Mouse (Mus musculus): ENCODE results near the gene Acot8.
A peak's percentile ranks its signal among the peaks of the same experiment; 100 is the strongest.

Gene Acot8

GRCm38 (mm10) chr2:164781876-164782275 lies 22.8 kb downstream of the Acot8 start:
- DNase-seq (ENCODE audit: low spot score in 2 of 2), result no peak

- no peak for DNase-seq (ENCODE audit: low spot score in 2 of 2)
Measured at GRCm38 (mm10) chr2:164779481-164780086, 25.1 kb downstream of the Acot8 start, which contains the start of gene Tnnc2. Tnnc2 (minus strand) TSS chr2:164779967.

- DNase-seq (ENCODE audit: low spot score in 2 of 2), result no peak
Measured at GRCm38 (mm10) chr2:164778809-164779208, 25.9 kb downstream of the Acot8 start.

GRCm38 (mm10) chr2:164778015-164778287 lies 26.7 kb downstream of the Acot8 start:
- DNase-seq (ENCODE audit: low spot score in 2 of 2), result no peak

GRCm38 (mm10) chr2:164777246-164778014 lies 27.3 kb downstream of the Acot8 start:
- no peak for DNase-seq (ENCODE audit: low spot score in 2 of 2)

DNA sequence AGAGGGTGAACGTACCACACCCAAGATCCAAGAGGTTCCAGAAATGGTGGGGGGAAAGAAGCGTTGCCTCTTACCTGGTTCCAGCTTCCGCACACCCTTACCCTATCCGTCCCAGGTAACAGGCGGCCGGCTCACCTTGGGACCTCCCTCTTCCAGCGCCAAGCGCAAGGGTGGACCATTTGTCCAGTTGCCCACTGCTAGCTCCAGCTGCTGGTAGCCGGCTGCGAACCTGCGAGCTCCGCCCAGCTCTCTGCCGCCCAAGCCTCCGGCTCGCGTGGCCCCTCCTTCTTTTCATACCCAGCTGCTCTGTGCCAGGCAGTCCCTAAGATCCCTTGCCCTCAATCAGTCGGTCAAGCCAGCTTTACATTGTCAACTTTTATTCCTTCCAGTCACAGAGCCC lies 27.9 kb downstream of the Acot8 start:
- DNase-seq (ENCODE audit: low spot score in 2 of 2), result no peak

DNA sequence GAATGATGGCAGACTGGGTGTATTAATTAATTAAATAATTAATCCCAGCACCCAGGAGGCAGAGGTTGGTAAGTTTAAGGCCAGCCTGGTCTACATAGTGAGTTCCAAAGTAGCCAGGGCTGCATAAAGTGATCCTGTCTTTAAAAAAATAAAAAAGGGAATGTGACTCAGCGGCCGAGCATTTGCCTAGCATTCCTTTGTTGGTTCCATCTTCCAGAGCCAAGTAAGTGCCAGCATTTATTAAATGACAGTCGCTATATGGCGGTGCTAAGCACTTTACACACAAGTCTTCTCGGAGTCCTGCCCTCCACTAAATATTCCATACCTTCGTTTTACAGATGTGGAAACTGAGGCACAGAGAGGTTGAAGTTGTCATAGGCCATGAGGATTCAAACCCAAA lies 28.6 kb downstream of the Acot8 start:
- no peak for DNase-seq (ENCODE audit: low spot score in 2 of 2)

DNA sequence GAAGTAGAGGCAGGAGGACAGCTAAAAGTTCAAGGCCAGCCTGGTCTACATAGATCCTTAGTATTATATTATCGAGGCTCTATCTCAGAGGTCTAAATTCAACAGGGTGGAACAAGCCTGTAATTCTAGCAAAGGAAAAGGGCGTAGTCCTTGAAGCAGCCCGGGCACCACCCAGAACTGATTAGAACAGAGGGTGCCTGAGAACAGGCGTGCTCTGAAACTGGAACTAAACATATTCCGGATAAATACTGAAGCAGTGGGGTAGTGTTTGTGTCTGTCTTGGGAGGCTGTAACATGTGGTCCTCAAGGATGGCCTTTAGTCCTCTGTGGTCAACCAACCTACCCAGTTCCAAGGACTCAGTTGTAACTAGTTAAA lies 30.7 kb downstream of the Acot8 start:
- no peak for DNase-seq (ENCODE audit: low spot score in 2 of 2)

GRCm38 (mm10) chr2:164773229-164773988 lies 31.3 kb downstream of the Acot8 start:
- DNase-seq (ENCODE audit: low spot score in 2 of 2), result no peak

DNA sequence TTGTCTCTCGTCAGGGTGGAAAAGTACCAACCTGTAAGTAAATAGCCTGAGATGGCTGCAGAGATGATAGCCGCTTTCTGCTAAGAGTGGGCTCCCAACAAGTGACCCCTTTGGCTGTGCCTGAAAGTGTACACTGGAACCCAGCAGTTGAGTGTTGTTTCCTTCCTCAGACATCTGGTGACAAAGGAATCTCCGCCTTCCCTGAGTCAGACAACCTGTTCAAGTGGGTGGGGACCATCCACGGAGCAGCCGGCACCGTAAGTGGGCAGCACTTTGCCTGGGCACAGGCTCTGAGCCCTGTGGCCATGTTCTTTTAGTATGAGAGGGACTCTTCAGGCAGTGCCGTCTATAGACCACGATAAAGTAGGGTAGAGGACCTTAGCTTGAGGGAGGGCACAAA lies 33.6 kb downstream of the Acot8 start:
- DNase-seq (ENCODE audit: low spot score in 2 of 2), result no peak

DNA sequence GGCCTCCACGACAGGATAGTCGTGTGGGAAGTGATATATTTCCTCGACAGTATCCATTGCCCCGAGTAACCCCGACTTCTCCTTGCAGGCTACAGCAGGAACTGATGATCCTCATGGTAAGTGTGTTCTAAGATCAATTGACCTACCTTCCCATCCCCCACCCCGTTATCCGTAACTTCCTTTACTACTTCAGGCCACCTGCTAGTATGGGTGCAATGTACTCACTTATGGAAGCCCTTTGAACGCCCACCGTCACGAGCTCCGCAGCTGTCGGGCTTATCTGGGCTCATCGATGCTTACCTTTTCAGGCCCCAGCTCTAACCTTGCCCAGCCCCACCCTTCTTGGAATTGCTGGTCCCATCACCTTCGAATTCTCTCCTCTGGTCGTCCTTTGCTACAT lies 34.4 kb downstream of the Acot8 start:
- no peak for DNase-seq (ENCODE audit: low spot score in 2 of 2)

- peak; percentile 97 for DNase-seq (ENCODE audit: low spot score in 2 of 2)
Measured at GRCm38 (mm10) chr2:164769258-164770037, 35.2 kb downstream of the Acot8 start, which contains the start of gene Ube2c. Ube2c (plus strand) TSS chr2:164769898.

GRCm38 (mm10) chr2:164767812-164768540 lies 36.7 kb downstream of the Acot8 start:
- no peak for DNase-seq (ENCODE audit: low spot score in 2 of 2)

DNA sequence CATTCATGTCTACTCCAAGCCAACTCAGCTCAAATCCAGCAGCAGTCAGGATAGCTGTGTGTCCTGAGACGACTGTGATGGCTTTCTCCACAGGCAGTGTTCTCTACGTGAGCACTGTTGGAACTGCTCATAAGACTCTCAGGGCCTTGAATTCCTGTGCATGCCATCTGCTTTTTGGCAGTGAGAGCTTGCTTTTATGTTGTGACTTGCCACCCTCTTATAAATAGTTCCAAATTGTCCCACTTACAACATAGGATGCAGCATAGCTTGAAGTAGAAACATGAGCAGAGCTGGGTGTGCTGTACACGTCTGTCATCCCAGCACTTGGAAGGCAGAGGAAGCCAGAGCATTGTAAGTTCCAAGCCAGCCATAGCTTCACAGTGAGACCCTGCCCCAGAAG lies 38.8 kb downstream of the Acot8 start:
- DNase-seq (ENCODE audit: low spot score in 2 of 2), result no peak

DNA sequence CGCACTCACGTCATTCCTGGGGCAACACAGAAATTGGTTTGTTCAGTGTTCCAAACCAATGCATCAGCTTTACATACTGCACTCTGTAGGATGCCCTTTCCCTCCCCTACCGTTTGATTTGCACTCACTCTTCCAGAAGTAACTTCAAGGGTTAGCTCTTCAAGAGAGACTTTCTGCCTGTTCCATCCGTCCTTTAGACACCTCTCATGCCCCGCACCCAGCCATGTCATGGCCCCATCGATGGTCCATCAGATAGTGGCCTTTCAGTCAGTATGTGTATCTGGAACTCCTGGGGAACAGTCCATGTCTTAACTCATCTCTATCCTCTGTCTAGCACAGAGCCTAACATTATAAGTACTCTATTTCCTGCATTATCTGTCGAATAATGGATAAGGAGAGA lies 42.1 kb downstream of the Acot8 start:
- no peak for DNase-seq (ENCODE audit: low spot score in 2 of 2)

DNA sequence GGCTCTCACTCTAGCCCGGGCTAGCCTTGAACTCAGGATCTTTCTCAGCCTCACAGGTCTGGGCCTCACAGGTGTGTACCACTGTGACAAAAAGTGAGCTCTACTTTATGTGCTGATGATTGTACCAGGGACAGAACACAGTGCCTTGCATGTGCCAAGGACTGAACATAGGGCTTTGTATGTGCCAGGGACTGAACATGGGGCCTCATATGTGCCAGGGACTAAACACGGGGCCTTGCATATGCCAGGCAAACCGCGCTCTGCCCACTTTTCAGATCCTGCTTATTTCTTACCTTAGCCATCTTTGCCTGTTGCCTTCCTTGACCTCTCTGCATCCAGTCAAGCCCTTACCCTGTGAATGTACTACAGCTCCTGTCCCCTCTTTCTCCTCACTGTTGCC lies 42.7 kb downstream of the Acot8 start:
- DNase-seq (ENCODE audit: low spot score in 2 of 2), result no peak

DNA sequence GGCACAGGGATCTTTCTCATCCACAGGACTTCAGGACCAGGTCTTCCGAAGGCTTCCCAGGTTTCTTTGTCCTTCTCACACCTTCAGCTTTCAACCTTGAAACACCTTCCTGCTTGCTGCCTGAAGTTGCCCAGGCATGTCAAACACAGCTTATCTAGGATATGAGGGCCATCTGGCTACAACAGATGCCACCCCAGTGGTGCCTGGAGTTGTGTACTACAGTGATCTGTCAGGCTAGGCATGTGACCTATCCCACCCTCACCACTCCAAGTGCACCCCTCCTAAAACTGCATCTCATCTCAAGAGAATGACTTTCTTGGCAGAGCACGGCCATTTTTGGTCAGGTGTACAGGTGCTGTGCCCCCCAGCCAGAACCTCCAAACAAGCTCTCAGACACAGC lies 43.2 kb downstream of the Acot8 start:
- DNase-seq (ENCODE audit: low spot score in 2 of 2), result no peak

DNA sequence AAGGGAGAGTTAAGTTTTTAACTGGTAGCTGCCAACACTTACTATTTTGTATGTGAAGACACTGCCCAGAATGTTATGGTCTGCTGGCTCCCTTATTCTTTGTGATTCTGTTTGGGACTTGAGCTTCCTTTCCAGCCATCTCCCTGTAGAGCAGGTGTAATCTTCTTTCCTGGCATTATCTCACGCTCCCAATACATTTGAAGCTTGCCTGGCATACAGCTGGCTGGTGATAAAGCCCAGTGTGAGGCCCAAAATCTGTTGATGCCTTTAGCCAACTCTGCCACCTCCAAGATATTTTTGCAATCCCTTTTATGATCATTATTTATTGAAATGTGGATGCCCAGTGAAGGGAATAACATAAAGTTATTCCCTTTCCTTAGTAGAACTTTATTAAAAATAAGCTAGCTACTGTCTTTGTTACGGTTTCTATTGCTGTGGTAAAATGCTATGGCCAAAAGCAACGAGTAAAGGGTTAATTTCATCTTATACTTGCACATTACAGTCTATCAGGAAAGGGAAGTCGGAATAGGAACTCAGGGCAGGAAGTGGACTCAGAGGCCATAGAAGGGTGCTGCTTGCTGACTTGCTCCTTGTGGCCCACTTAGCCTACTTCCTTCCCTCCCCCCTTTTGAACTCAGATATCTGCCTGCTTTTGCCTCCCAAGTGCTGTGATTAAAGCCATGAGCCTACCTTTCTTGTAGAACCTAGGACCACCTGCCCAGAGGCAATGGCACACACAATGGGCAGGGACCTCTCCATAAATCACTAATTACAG lies 44.4 kb downstream of the Acot8 start:
- no peak for DNase-seq (ENCODE audit: low spot score in 2 of 2)

- DNase-seq (ENCODE audit: low spot score in 2 of 2), result no peak
Measured at GRCm38 (mm10) chr2:164758692-164759091, 46.0 kb downstream of the Acot8 start.

DNA sequence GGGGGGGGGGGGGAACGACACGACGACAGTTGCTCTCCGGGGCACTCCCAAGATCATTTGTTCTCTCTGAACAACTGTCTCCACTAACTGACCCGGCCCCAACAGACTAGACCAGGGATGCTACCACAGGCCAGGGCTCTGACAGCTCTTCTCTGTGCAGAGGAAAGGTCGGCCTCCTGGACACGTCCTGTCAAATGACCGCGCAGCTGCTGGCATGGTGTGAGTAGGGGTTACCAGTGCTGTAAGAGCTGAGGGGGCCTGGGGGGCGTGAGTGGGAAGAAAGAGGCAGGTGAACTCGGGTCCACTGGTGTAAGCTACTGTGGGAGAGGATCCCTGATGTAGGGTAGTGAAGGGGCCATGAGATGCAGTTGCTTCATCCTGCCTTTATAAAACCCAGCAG lies 46.8 kb downstream of the Acot8 start:
- no peak for DNase-seq (ENCODE audit: low spot score in 2 of 2)

GRCm38 (mm10) chr2:164754800-164755199 lies 49.9 kb downstream of the Acot8 start:
- DNase-seq (ENCODE audit: low spot score in 2 of 2), result no peak
